Mouse (Mus musculus): ENCODE measurements around the gene Scaf8.
A peak's percentile ranks its signal among the peaks of the same experiment; 100 is the strongest.
"Not testable (repeated sequence)": the region's sequence is repeated elsewhere in the genome, so short reads cannot be mapped to it uniquely, and the experiment has no call there.

Scaf8 gene

GRCm38 (mm10) chr17:3114720-3115379 lies at the start of gene Scaf8:
Gene Scaf8, plus strand, starts transcription at chr17:3114972.
- peak; percentile 80 for DNase-seq (ENCODE audit: low read depth, low spot score)

- DNase-seq (ENCODE audit: low read depth, low spot score): no peak
Observed at GRCm38 (mm10) chr17:3075166-3075872, 39.5 kb upstream of the Scaf8 start.

- DNase-seq (ENCODE audit: low read depth, low spot score): no peak
Observed at GRCm38 (mm10) chr17:3075873-3076245, 38.9 kb upstream of the Scaf8 start.

DNA sequence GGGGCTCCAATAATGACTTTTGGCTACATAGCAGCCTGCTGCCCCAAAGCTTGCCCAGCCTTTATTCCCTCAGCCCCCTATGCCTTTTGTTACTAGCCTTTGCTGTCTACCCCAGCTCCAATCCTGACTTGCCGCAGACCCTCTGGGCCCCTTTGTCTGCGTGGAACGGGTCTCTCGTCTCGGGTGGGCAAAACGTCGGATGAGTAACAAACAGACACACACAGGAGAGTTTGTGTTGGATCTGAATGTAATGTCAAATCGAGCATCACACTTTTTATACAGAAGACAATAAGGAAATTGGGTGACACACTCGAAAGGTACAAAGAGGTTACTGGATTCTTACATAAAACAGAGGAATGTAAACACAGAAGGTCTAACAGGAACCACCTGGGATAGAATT lies 36.8 kb upstream of the Scaf8 start:
- not testable (repeated sequence) for DNase-seq (ENCODE audit: low read depth, low spot score)

- not testable (repeated sequence) for DNase-seq (ENCODE audit: low read depth, low spot score)
Observed at GRCm38 (mm10) chr17:3080587-3081349, 34.0 kb upstream of the Scaf8 start.

- DNase-seq (ENCODE audit: low read depth, low spot score): not testable (repeated sequence)
Observed at GRCm38 (mm10) chr17:3081512-3082100, 33.2 kb upstream of the Scaf8 start.

GRCm38 (mm10) chr17:3082125-3082755 lies 32.5 kb upstream of the Scaf8 start:
- DNase-seq (ENCODE audit: low read depth, low spot score): peak; percentile 51

GRCm38 (mm10) chr17:3082756-3083749 lies 31.7 kb upstream of the Scaf8 start:
- peak; percentile 26 for DNase-seq (ENCODE audit: low read depth, low spot score)

- DNase-seq (ENCODE audit: low read depth, low spot score): peak; percentile 90
Observed at GRCm38 (mm10) chr17:3083886-3084550, 30.8 kb upstream of the Scaf8 start.

DNA sequence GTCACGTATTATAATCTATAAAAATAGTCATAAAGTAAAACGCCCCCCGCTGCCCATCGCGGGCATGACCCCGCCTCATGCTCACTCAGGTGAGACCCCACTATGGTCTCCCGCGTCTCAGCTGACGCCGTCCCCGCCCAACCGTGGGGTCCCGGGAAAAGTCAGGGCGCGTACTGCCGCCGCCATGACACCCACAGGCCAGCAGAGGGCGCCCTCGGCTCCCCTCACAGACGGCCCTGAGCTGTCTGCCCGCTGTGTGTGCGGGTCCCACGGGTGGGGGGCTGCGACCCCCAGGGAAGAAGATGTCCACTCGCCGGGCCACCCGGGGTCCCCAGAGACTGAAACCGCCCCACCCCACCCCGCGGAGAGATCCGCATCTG lies 30.2 kb upstream of the Scaf8 start:
- DNase-seq (ENCODE audit: low read depth, low spot score): peak; percentile 46

DNA sequence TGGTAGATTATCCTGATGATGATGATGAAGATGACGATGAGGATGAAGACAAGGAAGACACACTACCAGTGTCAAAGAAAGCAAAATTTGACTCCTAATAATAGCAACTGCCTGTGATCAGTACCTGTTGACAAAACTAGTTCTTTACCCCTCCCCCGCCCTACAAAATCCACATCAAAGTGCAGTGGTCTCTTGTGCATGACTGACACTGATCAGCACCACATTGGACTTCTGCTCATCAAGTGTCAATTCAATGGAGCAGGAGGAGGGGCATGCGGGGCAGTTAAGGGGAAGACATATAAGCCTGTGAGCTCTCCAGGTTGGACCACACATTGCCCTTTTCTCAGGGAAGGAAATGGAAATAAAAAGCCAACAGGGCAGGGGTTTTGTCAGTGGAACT lies 29.6 kb upstream of the Scaf8 start:
- no peak for DNase-seq (ENCODE audit: low read depth, low spot score)

DNA sequence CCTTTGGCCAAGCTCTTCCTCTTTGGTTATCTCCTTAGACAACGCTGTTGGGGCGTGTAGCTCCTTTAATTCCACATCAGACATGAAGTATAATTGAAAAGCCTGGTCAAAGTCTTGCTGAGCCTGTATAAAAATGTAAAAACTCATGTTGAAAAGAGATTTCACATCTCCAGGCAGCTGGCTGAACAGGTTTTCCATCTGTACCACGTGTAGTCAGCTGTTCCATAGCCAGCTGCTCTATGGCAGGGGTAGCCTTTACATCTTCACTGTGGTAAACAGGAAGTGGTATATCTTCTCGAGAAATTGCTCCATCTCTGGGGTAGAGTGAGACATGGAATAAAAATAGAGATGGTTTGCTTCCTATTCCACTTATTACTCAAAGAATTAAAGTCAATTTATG lies 22.1 kb upstream of the Scaf8 start:
- DNase-seq (ENCODE audit: low read depth, low spot score): no peak

- not testable (repeated sequence) for DNase-seq (ENCODE audit: low read depth, low spot score)
Observed at GRCm38 (mm10) chr17:3099273-3099672, 15.5 kb upstream of the Scaf8 start.

GRCm38 (mm10) chr17:3102336-3103165 lies 12.2 kb upstream of the Scaf8 start:
- DNase-seq (ENCODE audit: low read depth, low spot score): peak; percentile 62

DNA sequence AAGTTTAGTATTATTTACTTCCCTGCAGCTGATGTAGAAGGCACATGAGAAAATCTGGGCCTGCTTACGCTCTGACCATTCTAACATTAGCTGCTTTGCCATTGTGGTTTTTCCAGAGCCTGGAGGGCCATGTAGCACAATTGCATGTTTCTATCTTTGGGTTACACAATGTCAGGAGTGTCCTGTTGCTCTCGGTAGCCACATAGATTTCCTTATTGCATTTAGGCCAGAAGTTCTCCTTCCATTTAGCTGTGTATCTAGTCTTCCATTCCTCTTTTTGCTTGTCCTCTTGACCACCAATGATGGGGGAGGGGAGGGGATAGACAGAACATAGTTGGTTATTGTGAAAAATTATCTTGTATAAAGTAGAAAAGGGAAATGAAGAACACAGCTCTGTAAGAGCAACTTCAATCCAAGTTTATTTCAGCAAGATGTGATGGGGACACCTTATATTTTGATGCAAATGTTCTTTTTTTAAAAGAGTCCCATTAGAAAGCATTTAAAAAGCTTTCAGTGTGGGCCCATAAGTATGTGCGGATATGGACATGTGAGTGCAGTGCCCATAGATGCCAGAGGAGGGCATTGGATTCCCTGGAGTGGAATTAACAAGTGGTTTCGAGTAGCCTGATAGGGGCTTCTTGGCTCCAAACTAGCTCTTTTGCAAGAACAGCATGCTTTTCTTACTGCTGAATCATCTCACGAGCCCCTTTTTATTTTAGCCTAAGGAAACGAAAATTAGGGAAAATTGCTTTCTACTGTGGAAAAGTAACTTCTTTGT lies 10.4 kb upstream of the Scaf8 start:
- no peak for DNase-seq (ENCODE audit: low read depth, low spot score)

- DNase-seq (ENCODE audit: low read depth, low spot score): no peak
Observed at GRCm38 (mm10) chr17:3105022-3105421, 9.8 kb upstream of the Scaf8 start.

GRCm38 (mm10) chr17:3113737-3114357 lies 925 bp upstream of the Scaf8 start:
- peak; percentile 10 for DNase-seq (ENCODE audit: low read depth, low spot score)

DNA sequence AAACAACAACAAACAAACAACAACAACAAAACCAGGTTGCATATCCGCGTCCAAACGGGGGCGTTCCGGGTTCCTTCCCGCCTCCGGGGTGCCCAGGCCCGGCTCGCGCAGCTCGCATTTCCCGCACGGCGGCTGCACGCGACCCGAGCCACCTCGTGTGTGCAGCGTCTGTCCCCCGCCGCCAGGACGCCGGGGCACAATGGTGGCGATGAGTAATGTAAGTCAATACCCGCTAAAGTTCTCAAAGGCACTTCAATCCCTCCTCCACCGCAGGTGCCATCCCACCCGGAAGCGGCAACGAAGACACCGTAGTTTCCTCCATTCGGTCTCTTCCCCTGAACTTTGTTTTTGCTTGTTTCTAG lies 433 bp upstream of the Scaf8 start:
- no peak for DNase-seq (ENCODE audit: low read depth, low spot score)
